Mouse (Mus musculus): Measurements from ENCODE around the gene Col16a1.

GRCm38 (mm10) chr4:130039351-130039750, 8.3 kb upstream of the Col16a1 start:
- no peak for TF ChIP-seq CTCF (IDR thresholded peaks at IDR 0.05; ENCODE audit: borderline replicate concordance, insufficient read depth, low read length)
- TF ChIP-seq POLR2A (IDR thresholded peaks at IDR 0.05; ENCODE audit: low read depth, low read length): no peak

Data from embryonic fibroblast, embryonic 13.5 days (primary cell).